Mouse (Mus musculus) embryonic fibroblast, embryonic 13.5 days (primary cell): Measurements from ENCODE around the gene Smox.

Experiments
- CTCF ChIP-seq: IDR thresholded peaks from 2 replicates; pipeline ENCODE4 v1.5.1; 2011; ENCODE audit warnings: mild to moderate bottlenecking, control low read depth, low read length, moderate library complexity, borderline replicate concordance; ENCODE audit not compliant: insufficient read depth
- POLR2A ChIP-seq: IDR thresholded peaks from 2 replicates; pipeline ENCODE4 v1.6.1; 2011; ENCODE audit warnings: low read depth, mild to moderate bottlenecking, control low read depth, low read length, moderate library complexity

DNA sequence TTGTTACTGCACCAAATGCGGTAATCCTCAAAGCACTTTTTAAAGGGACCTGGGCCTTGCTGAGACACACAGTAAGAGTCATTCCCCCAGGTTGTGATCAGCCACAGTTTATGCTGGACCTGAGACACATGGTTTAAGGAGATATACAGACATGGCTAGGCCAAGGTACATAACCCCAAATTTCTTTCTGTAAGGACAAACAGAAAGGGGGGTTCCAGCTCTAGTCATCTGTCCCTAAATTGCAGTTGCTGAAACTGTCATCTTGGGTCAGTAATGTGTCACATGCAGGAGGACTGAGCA lies 47.5 kb upstream of the Smox start:
- TF ChIP-seq CTCF (no peak), POLR2A (no peak)
